Mouse (Mus musculus): ENCODE measurements at regions not wholly inside any gene's neighbourhood (a gene's known extent, or its start where the extent isn't known, plus 50 kb on each side); places are given as distances from the start of the nearest gene placed in this dataset.

DNA sequence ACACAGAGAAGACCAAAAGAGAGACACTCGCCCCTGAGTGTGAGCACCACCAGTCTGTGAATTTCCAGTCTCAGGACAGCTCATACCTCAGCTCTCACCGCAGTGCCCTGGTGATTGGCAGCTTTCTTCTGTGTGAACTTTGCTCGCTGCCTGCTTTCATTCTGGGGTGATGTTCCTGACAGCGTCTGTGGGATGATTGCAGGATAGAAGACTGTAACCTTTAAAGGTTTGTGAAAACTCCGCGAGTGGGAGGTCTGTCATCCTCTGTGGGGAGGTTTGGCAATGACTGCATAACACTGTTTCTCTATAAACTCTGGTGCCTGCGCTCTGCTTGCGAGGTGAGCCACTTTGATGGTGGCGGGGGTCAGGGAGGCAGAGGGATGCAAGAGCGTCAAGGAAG is 169.7 kb downstream of the Drd1 start:
- no peaks in the 10 kb centered on the region for H3K27me3 ChIP-seq (ENCODE audit: control insufficient read depth in 1 of 2, insufficient read depth in 2 of 2, low read length in 2 of 2)
- no peak for DNase-seq (ENCODE audit: low read depth, low spot score)
- no peaks in the 10 kb centered on the region for H3K4me1 ChIP-seq (ENCODE audit: control insufficient read depth in 1 of 2, insufficient read depth in 2 of 2, low read length in 2 of 2)
- no peaks in the 10 kb centered on the region for H3K36me3 ChIP-seq (ENCODE audit: control insufficient read depth in 1 of 2, insufficient read depth in 2 of 2, low read length in 2 of 2)
- H3K9ac ChIP-seq (ENCODE audit: control insufficient read depth, low read depth, low read length, poor library complexity, severe bottlenecking), result no peak overlapping the region
- no peaks in the 10 kb centered on the region for H3K9me3 ChIP-seq (replicated peaks; ENCODE audit: insufficient read depth, low read length)
- no peak overlapping the region for H3K27ac ChIP-seq (ENCODE audit: control insufficient read depth, low read depth, low read length)
- H3K79me2 ChIP-seq (ENCODE audit: control insufficient read depth, insufficient read depth, low read length, poor library complexity), result no peaks in the 10 kb centered on the region
- no peak overlapping the region for H3K4me3 ChIP-seq (ENCODE audit: control insufficient read depth in 1 of 2, insufficient read depth in 1 of 2, low read depth in 2 of 2, low read length in 2 of 2)
- no peak for TF ChIP-seq BHLHE40 (IDR thresholded peaks at IDR 0.05; ENCODE audit: borderline replicate concordance, low read depth, low read length)
- TF ChIP-seq CHD2 (IDR thresholded peaks at IDR 0.05; ENCODE audit: low read length), result no peak
- TF ChIP-seq MEF2A (IDR thresholded peaks at IDR 0.05; ENCODE audit: extremely low read depth, insufficient replicate concordance, low read depth, low read length, poor library complexity, severe bottlenecking), result no peak
- no peak for TF ChIP-seq CTCF (IDR thresholded peaks at IDR 0.05 in 2 of 3, conservative IDR thresholded peaks at IDR 0.05 in 1 of 3; ENCODE audit: control insufficient read depth in 1 of 3, insufficient read depth in 1 of 3, low read depth in 2 of 3, low read length in 3 of 3, poor library complexity in 1 of 3, severe bottlenecking in 1 of 3)
- TF ChIP-seq CHD1 (IDR thresholded peaks at IDR 0.05; ENCODE audit: low read depth, low read length), result no peak
- no peak for TF ChIP-seq TCF12 (IDR thresholded peaks at IDR 0.05; ENCODE audit: low read depth, low read length)
- TF ChIP-seq E2F4 (IDR thresholded peaks at IDR 0.05; ENCODE audit: borderline replicate concordance, low read depth, low read length), result no peak
- no peak for TF ChIP-seq POLR2A (IDR thresholded peaks at IDR 0.05; ENCODE audit: control insufficient read depth in 1 of 2, insufficient read depth in 1 of 2, low read depth in 1 of 2, low read length in 2 of 2, poor library complexity in 1 of 2)
- TF ChIP-seq GATA1 (IDR thresholded peaks at IDR 0.05; ENCODE audit: low read depth, low read length), result no peak
- TF ChIP-seq POLR2AphosphoS5 (IDR thresholded peaks at IDR 0.05; ENCODE audit: borderline replicate concordance, low read depth, low read length), result no peak
- no peak for TF ChIP-seq NELFE (IDR thresholded peaks at IDR 0.05; ENCODE audit: low read depth, low read length)
- no peak for TF ChIP-seq ZC3H11A (IDR thresholded peaks at IDR 0.05; ENCODE audit: low read depth, low read length)
- TF ChIP-seq ZKSCAN1 (IDR thresholded peaks at IDR 0.05; ENCODE audit: low read depth, low read length), result no peak
- TF ChIP-seq ZMIZ1 (IDR thresholded peaks at IDR 0.05; ENCODE audit: low read depth, low read length), result no peak
- no peak for TF ChIP-seq RCOR1 (IDR thresholded peaks at IDR 0.05; ENCODE audit: low read depth, low read length)

GRCm38 (mm10) chr13:53883206-53883605 is 172.3 kb downstream of the Drd1 start:
- TF ChIP-seq UBTF (IDR thresholded peaks at IDR 0.05; ENCODE audit: borderline replicate concordance, insufficient read depth, low read depth, low read length) (no peak), MYB (IDR thresholded peaks at IDR 0.05; ENCODE audit: low read depth, low read length) (no peak), MAZ (IDR thresholded peaks at IDR 0.05; ENCODE audit: low read depth, low read length) (no peak), SIN3A (IDR thresholded peaks at IDR 0.05; ENCODE audit: low read length) (no peak), CHD1 (IDR thresholded peaks at IDR 0.05; ENCODE audit: low read depth, low read length) (no peak)
- no peak overlapping the region for H3K27ac ChIP-seq (ENCODE audit: control insufficient read depth, low read depth, low read length)
- no peak overlapping the region for H3K9ac ChIP-seq (ENCODE audit: control insufficient read depth, low read depth, low read length, poor library complexity, severe bottlenecking)
- H3K4me3 ChIP-seq (ENCODE audit: control insufficient read depth in 1 of 2, insufficient read depth in 1 of 2, low read depth in 2 of 2, low read length in 2 of 2), result no peak overlapping the region
- H3K9me3 ChIP-seq (replicated peaks; ENCODE audit: insufficient read depth, low read length), result no peaks in the 10 kb centered on the region
- no peaks in the 10 kb centered on the region for H3K27me3 ChIP-seq (ENCODE audit: control insufficient read depth in 1 of 2, insufficient read depth in 2 of 2, low read length in 2 of 2)
- no peaks in the 10 kb centered on the region for H3K4me1 ChIP-seq (ENCODE audit: control insufficient read depth in 1 of 2, insufficient read depth in 2 of 2, low read length in 2 of 2)
- no peaks in the 10 kb centered on the region for H3K36me3 ChIP-seq (ENCODE audit: control insufficient read depth in 1 of 2, insufficient read depth in 2 of 2, low read length in 2 of 2)
- no peak for DNase-seq (ENCODE audit: low read depth, low spot score)
- H3K79me2 ChIP-seq (ENCODE audit: control insufficient read depth, insufficient read depth, low read length, poor library complexity), result no peaks in the 10 kb centered on the region
